Mouse (Mus musculus) thymus, adult 2 months (tissue): ENCODE data around the gene Rmnd1. TPM values are rescaled to one million over a fixed set of nuclear protein-coding genes. Genes with fewer than 3 reads are reported as not detected.

ENCODE experiments used
- DNase-seq: peaks from one replicate; pipeline ENCODE4 v3.0.0; 2021
- H3K27ac ChIP-seq: fragments of 200-500 bp; 2 replicates; pipeline ENCODE4 v1.5.1; 2012; ENCODE audit warnings: low read length, control low read depth; ENCODE audit not compliant: control insufficient read depth, insufficient read depth
- H3K27me3 ChIP-seq: fragments of 200-500 bp; 2 replicates; pipeline ENCODE4 v1.6.1; 2012; ENCODE audit warnings: mild to moderate bottlenecking, low read length, moderate library complexity, mixed read lengths; ENCODE audit not compliant: control insufficient read depth, insufficient read depth
- H3K36me3 ChIP-seq: fragments of 200-500 bp; 2 replicates; pipeline ENCODE4 v1.6.1; 2012; ENCODE audit warnings: mild to moderate bottlenecking, low read length, moderate library complexity; ENCODE audit not compliant: control insufficient read depth, insufficient read depth
- H3K4me1 ChIP-seq: fragments of 200-500 bp; replicated peaks from 2 replicates; pipeline ENCODE4 v1.6.1; 2012; ENCODE audit warnings: low read length; ENCODE audit not compliant: control insufficient read depth, insufficient read depth
- H3K4me3 ChIP-seq: fragments of 200-500 bp; 2 replicates; pipeline ENCODE4 v1.5.1; 2012; ENCODE audit warnings: mild to moderate bottlenecking, low read length, control low read depth, moderate library complexity; ENCODE audit not compliant: control insufficient read depth, insufficient read depth
- CTCF ChIP-seq: fragments of 200-500 bp; IDR thresholded peaks from 2 replicates; pipeline ENCODE4 v1.5.1; 2012; ENCODE audit warnings: mild to moderate bottlenecking, control low read depth, low read length, moderate library complexity, borderline replicate concordance; ENCODE audit not compliant: control insufficient read depth, poor library complexity, insufficient read depth; ENCODE audit errors: extremely low read depth
- POLR2A ChIP-seq: fragments of 200-500 bp; IDR thresholded peaks from 2 replicates; pipeline ENCODE4 v1.6.1; 2012; ENCODE audit warnings: mild to moderate bottlenecking, low read length, control low read depth, moderate library complexity; ENCODE audit not compliant: control insufficient read depth, poor library complexity, insufficient read depth; ENCODE audit errors: extremely low read depth
- WGBS: fragments of 180-500 bp; shearing (Covaris S2); methylation state at CpG from one replicate; pipeline ENCODE4 v1.1.7; 2018; 5-methylcytosine and 5-hydroxymethylcytosine counted together
- polyA plus RNA-seq: library from polyadenylated mRNA; depleted of rRNA; stranded (reverse); fragments of >200 nt; gene quantifications from 2 replicates; pipeline ENCODE4 v1.2.3, GENCODE M21; 2012; rRNA removed

The Rmnd1 gene
- polyA plus RNA-seq, 1 experiment, result 43.6 TPM

- peaks cover 31% of the 10 kb centered on the region for H3K36me3 ChIP-seq
- no peaks in the 10 kb centered on the region for H3K27me3 ChIP-seq
- 52% methylated on average over 5 of the region's 5 CpGs for WGBS
- H3K27ac ChIP-seq, result no peak overlapping the region
- peaks cover 4% of the 10 kb centered on the region; the same call in 1 of the 2 replicates for H3K4me1 ChIP-seq
- H3K4me3 ChIP-seq, result no peak overlapping the region
- peak; percentile 52 for DNase-seq
- no peak for TF ChIP-seq POLR2A
- TF ChIP-seq CTCF, result no peak
Measured at GRCm38 (mm10) chr10:4372011-4372410, 60.2 kb downstream of the Rmnd1 start.

GRCm38 (mm10) chr10:4370105-4370504, 62.1 kb downstream of the Rmnd1 start:
- no peak for TF ChIP-seq POLR2A
- no peak for TF ChIP-seq CTCF
- Histone ChIP-seq H3K27me3 (no peaks in the 10 kb centered on the region), H3K4me1 (peaks cover 4% of the 10 kb centered on the region; the same call in 1 of the 2 replicates), H3K36me3 (peaks cover 35% of the 10 kb centered on the region), H3K4me3 (no peak overlapping the region), H3K27ac (no peak overlapping the region)
- 83% methylated on average over 11 of the region's 11 CpGs for WGBS
- DNase-seq, result peak; percentile 22

GRCm38 (mm10) chr10:4364618-4365017, 67.6 kb downstream of the Rmnd1 start:
- H3K27ac ChIP-seq, result no peak overlapping the region
- H3K27me3 ChIP-seq, result no peaks in the 10 kb centered on the region
- 92% methylated on average over 3 of the region's 3 CpGs for WGBS
- peaks cover 19% of the 10 kb centered on the region for H3K36me3 ChIP-seq
- DNase-seq, result no peak
- H3K4me1 ChIP-seq, result no peaks in the 10 kb centered on the region
- TF ChIP-seq CTCF (no peak), POLR2A (no peak)
- H3K4me3 ChIP-seq, result no peak overlapping the region

- H3K27me3 ChIP-seq, result no peaks in the 10 kb centered on the region
- H3K36me3 ChIP-seq, result no peaks in the 10 kb centered on the region
- 44% methylated on average over 10 of the region's 10 CpGs for WGBS
- TF ChIP-seq CTCF, result no peak
- no peak for TF ChIP-seq POLR2A
- DNase-seq, result no peak
- 0 out of 2 replicates have a peak overlapping the region, but pooled peaks have one; percentile 0 for H3K27ac ChIP-seq
- H3K4me3 ChIP-seq, result no peak overlapping the region
- peaks cover 33% of the 10 kb centered on the region for H3K4me1 ChIP-seq
Measured at GRCm38 (mm10) chr10:4357435-4357834, 74.8 kb downstream of the Rmnd1 start.

GRCm38 (mm10) chr10:4356640-4357039, 75.5 kb downstream of the Rmnd1 start:
- DNase-seq, result no peak
- peaks cover 33% of the 10 kb centered on the region for H3K4me1 ChIP-seq
- no peaks in the 10 kb centered on the region for H3K36me3 ChIP-seq
- TF ChIP-seq CTCF (no peak), POLR2A (no peak)
- H3K27ac ChIP-seq, result 0 out of 2 replicates have a peak overlapping the region, but pooled peaks have one; percentile 10
- H3K4me3 ChIP-seq, result no peak overlapping the region
- no peaks in the 10 kb centered on the region for H3K27me3 ChIP-seq
- WGBS, result 2% methylated on average over 5 of the region's 5 CpGs

GRCm38 (mm10) chr10:4355882-4356451, 76.2 kb downstream of the Rmnd1 start:
- H3K4me1 ChIP-seq, result peaks cover 33% of the 10 kb centered on the region
- peak overlapping the region; percentile 29 for H3K27ac ChIP-seq
- H3K36me3 ChIP-seq, result no peaks in the 10 kb centered on the region
- H3K27me3 ChIP-seq, result no peaks in the 10 kb centered on the region
- 17% methylated on average over 19 of the region's 19 CpGs for WGBS
- peak; percentile 43 for DNase-seq
- H3K4me3 ChIP-seq, result peak overlapping the region; percentile 36
- TF ChIP-seq POLR2A, result no peak
- no peak for TF ChIP-seq CTCF

- Histone ChIP-seq H3K36me3 (no peaks in the 10 kb centered on the region), H3K27ac (no peak overlapping the region), H3K27me3 (no peaks in the 10 kb centered on the region), H3K4me1 (peaks cover 33% of the 10 kb centered on the region), H3K4me3 (no peak overlapping the region)
- WGBS, result 94% methylated on average over 38 of the region's 38 CpGs
- no peak for DNase-seq
- TF ChIP-seq CTCF (no peak), POLR2A (no peak)
Measured at GRCm38 (mm10) chr10:4354371-4355260, 77.6 kb downstream of the Rmnd1 start.

Other genes with a start within 250 kb of the Rmnd1 start
- 7.1 and 7.3 TPM in 2 replicates for gene Akap12, start 166.0 kb downstream of the Rmnd1 start, polyA plus RNA-seq
- gene Zbtb2, start 44.3 kb downstream of the Rmnd1 start, polyA plus RNA-seq, result 32.8 and 37.9 TPM in 2 replicates
- gene Armt1, start 79 bp upstream of the Rmnd1 start, polyA plus RNA-seq, result 22.1 and 23.1 TPM in 2 replicates
- gene Ccdc170, start 50.1 kb upstream of the Rmnd1 start, polyA plus RNA-seq, result 0.24 and 0.33 TPM in 2 replicates
- gene Esr1, start 179.2 kb upstream of the Rmnd1 start, polyA plus RNA-seq, result 3.4 and 5.2 TPM in 2 replicates